Mouse (Mus musculus): Measurements from ENCODE around the gene Taldo1.

Gene Taldo1

GRCm38 (mm10) chr7:141391625-141392551 lies at the start of gene Taldo1:
TSS of gene Taldo1 (plus strand) at chr7:141392199.
- DNase-seq (ENCODE audit: low spot score in 2 of 2) = peak; percentile 96 to 98

- no peak for DNase-seq (ENCODE audit: low spot score in 2 of 2)
Measured at GRCm38 (mm10) chr7:141343230-141343629, 48.8 kb upstream of the Taldo1 start.

GRCm38 (mm10) chr7:141343696-141344095 lies 48.3 kb upstream of the Taldo1 start:
- no peak for DNase-seq (ENCODE audit: low spot score in 2 of 2)

GRCm38 (mm10) chr7:141344787-141345186 lies 47.2 kb upstream of the Taldo1 start:
- no peak for DNase-seq (ENCODE audit: low spot score in 2 of 2)

GRCm38 (mm10) chr7:141351061-141351460 lies 40.9 kb upstream of the Taldo1 start:
- DNase-seq (ENCODE audit: low spot score in 2 of 2) = no peak

GRCm38 (mm10) chr7:141355051-141355450 lies 36.9 kb upstream of the Taldo1 start:
- DNase-seq (ENCODE audit: low spot score in 2 of 2) = no peak

- no peak for DNase-seq (ENCODE audit: low spot score in 2 of 2)
Measured at GRCm38 (mm10) chr7:141355626-141356326, 36.2 kb upstream of the Taldo1 start.

GRCm38 (mm10) chr7:141356971-141357370 lies 35.0 kb upstream of the Taldo1 start:
- no peak for DNase-seq (ENCODE audit: low spot score in 2 of 2)

GRCm38 (mm10) chr7:141361510-141361909 lies 30.5 kb upstream of the Taldo1 start:
- DNase-seq (ENCODE audit: low spot score in 2 of 2) = peak; percentile 33 to 49

GRCm38 (mm10) chr7:141363106-141363751 lies 28.8 kb upstream of the Taldo1 start:
- DNase-seq (ENCODE audit: low spot score in 2 of 2) = peak; percentile 69 to 77

- DNase-seq (ENCODE audit: low spot score in 2 of 2) = no peak
Measured at GRCm38 (mm10) chr7:141363752-141364125, 28.3 kb upstream of the Taldo1 start.

- DNase-seq (ENCODE audit: low spot score in 2 of 2) = peak in 1 of 2 experiments; percentile 47
Measured at GRCm38 (mm10) chr7:141364349-141365048, 27.5 kb upstream of the Taldo1 start.

- DNase-seq (ENCODE audit: low spot score in 2 of 2) = no peak
Measured at GRCm38 (mm10) chr7:141365049-141365445, 27.0 kb upstream of the Taldo1 start.

GRCm38 (mm10) chr7:141367358-141367757 lies 24.6 kb upstream of the Taldo1 start:
- no peak for DNase-seq (ENCODE audit: low spot score in 2 of 2)

- no peak for DNase-seq (ENCODE audit: low spot score in 2 of 2)
Measured at GRCm38 (mm10) chr7:141369918-141370317, 22.1 kb upstream of the Taldo1 start.

GRCm38 (mm10) chr7:141371942-141372595 lies 19.9 kb upstream of the Taldo1 start:
- no peak for DNase-seq (ENCODE audit: low spot score in 2 of 2)

GRCm38 (mm10) chr7:141373611-141374010 lies 18.4 kb upstream of the Taldo1 start:
- DNase-seq (ENCODE audit: low spot score in 2 of 2) = no peak

- DNase-seq (ENCODE audit: low spot score in 2 of 2) = no peak
Measured at GRCm38 (mm10) chr7:141374399-141374798, 17.6 kb upstream of the Taldo1 start.

- no peak for DNase-seq (ENCODE audit: low spot score in 2 of 2)
Measured at GRCm38 (mm10) chr7:141379584-141379983, 12.4 kb upstream of the Taldo1 start.

GRCm38 (mm10) chr7:141381068-141381835 lies 10.7 kb upstream of the Taldo1 start:
- DNase-seq (ENCODE audit: low spot score in 2 of 2) = no peak
